Mouse (Mus musculus) lung, embryonic 14.5 days (tissue): ENCODE measurements at regions not wholly inside any gene's neighbourhood (a gene's known extent, or its start where the extent isn't known, plus 50 kb on each side); places are given as distances from the start of the nearest gene placed in this dataset.

Source experiments
- ATAC-seq: fragments of 200-750 bp; cut with Nextera tagmentation; 2 replicates; pipeline ENCODE4 v1.8.0; 2017; ENCODE audit warnings: mild to moderate bottlenecking, moderate TSS enrichment, moderate library complexity; ENCODE audit not compliant: insufficient read depth
- DNase-seq: peaks from one replicate; pipeline ENCODE4 v3.0.0-alpha.2; 2015
- H3K27ac ChIP-seq: fragments of 300-500 bp; sonication (generic); 2 replicates; pipeline ENCODE4 v1.5.1; 2014; ENCODE audit warnings: low read depth, mild to moderate bottlenecking, moderate library complexity
- H3K27me3 ChIP-seq: fragments of 300-500 bp; sonication (generic); 2 replicates; pipeline ENCODE4 v1.6.1; 2014; ENCODE audit warnings: low read length, control low read depth; ENCODE audit not compliant: insufficient read depth
- H3K36me3 ChIP-seq: fragments of 300-500 bp; sonication (generic); 2 replicates; pipeline ENCODE4 v1.6.1; 2014; ENCODE audit warnings: control low read depth; ENCODE audit not compliant: insufficient read depth
- H3K4me1 ChIP-seq: fragments of 300-500 bp; sonication (generic); 2 replicates; pipeline ENCODE4 v1.6.1; 2014; ENCODE audit warnings: antibody characterized with exemption, control low read depth; ENCODE audit not compliant: insufficient read depth
- H3K4me2 ChIP-seq: fragments of 300-500 bp; sonication (generic); 2 replicates; pipeline ENCODE4 v1.6.1; 2014; ENCODE audit warnings: mild to moderate bottlenecking
- H3K4me3 ChIP-seq: fragments of 300-500 bp; sonication (generic); 2 replicates; pipeline ENCODE4 v1.5.1; 2014; ENCODE audit warnings: low read depth, low read length
- H3K9ac ChIP-seq: fragments of 300-500 bp; sonication (generic); 2 replicates; pipeline ENCODE4 v1.6.1; 2014
- H3K9me3 ChIP-seq: fragments of 300-500 bp; sonication (generic); 2 replicates; pipeline ENCODE4 v1.6.1; 2016; ENCODE audit warnings: low read depth, low read length, control low read depth
- CTCF ChIP-seq: IDR thresholded peaks from 2 replicates; pipeline ENCODE4 v1.5.1; 2016; ENCODE audit warnings: antibody characterized with exemption, low read depth
- WGBS: fragments of 180-500 bp; shearing (Covaris S2); extraction: QIAGEN DNeasy Blood & Tissue Kit; methylation state at CpG from one replicate; pipeline ENCODE4 v1.1.7; 2014; 5-methylcytosine and 5-hydroxymethylcytosine counted together

- H3K4me3 ChIP-seq, result no peak overlapping the region
- WGBS, result 43% methylated on average over 1 of the region's 1 CpGs
- no peaks in the 10 kb centered on the region for H3K36me3 ChIP-seq
- no peaks in the 10 kb centered on the region for H3K4me1 ChIP-seq
- H3K9me3 ChIP-seq, result no peaks in the 10 kb centered on the region
- DNase-seq (no peak), ATAC-seq (no peak)
- no peak overlapping the region for H3K4me2 ChIP-seq
- no peaks in the 10 kb centered on the region for H3K27me3 ChIP-seq
- no peak for TF ChIP-seq CTCF
- H3K27ac ChIP-seq, result no peak overlapping the region
- no peak overlapping the region for H3K9ac ChIP-seq
Observed at GRCm38 (mm10) chr17:16069334-16069733, 238.5 kb upstream of the Rgmb start.

- Histone ChIP-seq H3K27me3 (no peaks in the 10 kb centered on the region), H3K4me1 (no peaks in the 10 kb centered on the region), H3K4me2 (no peak overlapping the region), H3K27ac (no peak overlapping the region), H3K36me3 (no peaks in the 10 kb centered on the region), H3K9me3 (no peaks in the 10 kb centered on the region), H3K4me3 (no peak overlapping the region), H3K9ac (no peak overlapping the region)
- DNase-seq (no peak), ATAC-seq (no peak)
- TF ChIP-seq CTCF, result no peak
- 89% methylated on average over 2 of the region's 2 CpGs for WGBS
Observed at GRCm38 (mm10) chr17:16067858-16068257, 237.0 kb upstream of the Rgmb start.

- no peak for TF ChIP-seq CTCF
- no peak for ATAC-seq
- no peaks in the 10 kb centered on the region for H3K36me3 ChIP-seq
- no peak overlapping the region for H3K4me2 ChIP-seq
- peak; percentile 17 for DNase-seq
- H3K9me3 ChIP-seq, result no peaks in the 10 kb centered on the region
- H3K27me3 ChIP-seq, result no peaks in the 10 kb centered on the region
- 25% methylated on average over 3 of the region's 3 CpGs for WGBS
- H3K9ac ChIP-seq, result no peak overlapping the region
- H3K27ac ChIP-seq, result no peak overlapping the region
- no peak overlapping the region for H3K4me3 ChIP-seq
- H3K4me1 ChIP-seq, result no peaks in the 10 kb centered on the region
Observed at GRCm38 (mm10) chr17:16054481-16054880, 223.6 kb upstream of the Rgmb start.

- Histone ChIP-seq H3K4me3 (no peak overlapping the region), H3K36me3 (no peaks in the 10 kb centered on the region), H3K9me3 (no peaks in the 10 kb centered on the region), H3K4me1 (no peaks in the 10 kb centered on the region), H3K27ac (no peak overlapping the region), H3K9ac (no peak overlapping the region), H3K27me3 (no peaks in the 10 kb centered on the region), H3K4me2 (no peak overlapping the region)
- 38% methylated on average over 5 of the region's 5 CpGs for WGBS
- TF ChIP-seq CTCF, result no peak
- peak; percentile 21; the same call in 1 of the 2 replicates for ATAC-seq
- DNase-seq, result peak; percentile 81
Observed at GRCm38 (mm10) chr17:16051713-16052112, 220.9 kb upstream of the Rgmb start.

GRCm38 (mm10) chr17:16041542-16042251 lies 210.9 kb upstream of the Rgmb start:
- Histone ChIP-seq H3K4me1 (no peaks in the 10 kb centered on the region), H3K27ac (no peak overlapping the region; the same call in 1 of the 2 replicates), H3K27me3 (no peaks in the 10 kb centered on the region), H3K4me2 (no peak overlapping the region), H3K9ac (no peak overlapping the region), H3K9me3 (no peaks in the 10 kb centered on the region), H3K36me3 (no peaks in the 10 kb centered on the region), H3K4me3 (no peak overlapping the region)
- DNase-seq (peak; percentile 14), ATAC-seq (peak; percentile 35; the same call in 1 of the 2 replicates)
- TF ChIP-seq CTCF, result no peak
- WGBS, result 33% methylated on average over 5 of the region's 5 CpGs

GRCm38 (mm10) chr17:16027989-16028388 lies 197.2 kb upstream of the Rgmb start:
- no peak overlapping the region for H3K27ac ChIP-seq
- no peaks in the 10 kb centered on the region for H3K27me3 ChIP-seq
- no peak for TF ChIP-seq CTCF
- no peak overlapping the region for H3K9ac ChIP-seq
- no peaks in the 10 kb centered on the region for H3K36me3 ChIP-seq
- DNase-seq, result peak; percentile 31
- no peak overlapping the region for H3K4me3 ChIP-seq
- ATAC-seq, result no peak; the same call in 1 of the 2 replicates
- no peaks in the 10 kb centered on the region for H3K4me1 ChIP-seq
- no peak overlapping the region for H3K4me2 ChIP-seq
- WGBS, result 48% methylated on average over 4 of the region's 4 CpGs
- H3K9me3 ChIP-seq, result no peaks in the 10 kb centered on the region

GRCm38 (mm10) chr17:16004871-16005575 lies 174.2 kb upstream of the Rgmb start:
- peak; percentile 75 for DNase-seq

More at GRCm38 (mm10) chr17:16004871-16005575, 174.2 kb upstream of the Rgmb start:
- no peaks in the 10 kb centered on the region for H3K27me3 ChIP-seq
- peak; percentile 91 for ATAC-seq
- TF ChIP-seq CTCF, result no peak
- 13% methylated on average over 7 of the region's 7 CpGs for WGBS
- H3K9ac ChIP-seq, result no peak overlapping the region
- H3K27ac ChIP-seq, result peak overlapping the region; percentile 75
- peaks cover 8% of the 10 kb centered on the region; the same call in 1 of the 2 replicates for H3K4me1 ChIP-seq
- no peak overlapping the region for H3K4me2 ChIP-seq
- H3K36me3 ChIP-seq, result no peaks in the 10 kb centered on the region
- H3K9me3 ChIP-seq, result no peaks in the 10 kb centered on the region
- H3K4me3 ChIP-seq, result no peak overlapping the region
